Mouse (Mus musculus) limb, embryonic 15.5 days (tissue): ENCODE data around the gene Tulp4. TPM values are rescaled to one million over a fixed set of nuclear protein-coding genes. Genes with fewer than 3 reads are reported as not detected.
A peak's percentile ranks its signal among the peaks of the same experiment; 100 is the strongest.
"Not testable (repeated sequence)": the region's sequence is repeated elsewhere in the genome, so short reads cannot be mapped to it uniquely, and the experiment has no call there.

Experiments used
- ATAC-seq: fragments of 200-750 bp; cut with Nextera tagmentation; 2 replicates; pipeline ENCODE4 v1.8.0; 2017; ENCODE audit warnings: low read depth, moderate TSS enrichment; ENCODE audit not compliant: insufficient number of reproducible peaks, low FRiP score, low TSS enrichment
- H3K27ac ChIP-seq: fragments of 300-500 bp; sonication (generic); 2 replicates; pipeline ENCODE4 v1.5.1; 2015; ENCODE audit warnings: moderate library complexity, mild to moderate bottlenecking, inconsistent platforms
- H3K27me3 ChIP-seq: fragments of 300-500 bp; sonication (generic); 2 replicates; pipeline ENCODE4 v1.6.1; 2015; ENCODE audit warnings: inconsistent platforms
- H3K36me3 ChIP-seq: fragments of 300-500 bp; sonication (generic); 2 replicates; pipeline ENCODE4 v1.6.1; 2015; ENCODE audit warnings: inconsistent platforms
- H3K4me1 ChIP-seq: fragments of 300-500 bp; sonication (generic); 2 replicates; pipeline ENCODE4 v1.6.1; 2015; ENCODE audit warnings: inconsistent platforms
- H3K4me2 ChIP-seq: fragments of 300-500 bp; sonication (generic); 2 replicates; pipeline ENCODE4 v1.6.1; 2015; ENCODE audit warnings: mild to moderate bottlenecking, inconsistent platforms
- H3K4me3 ChIP-seq: fragments of 300-500 bp; sonication (generic); 2 replicates; pipeline ENCODE4 v1.5.1; 2015; ENCODE audit warnings: mild to moderate bottlenecking, inconsistent platforms
- H3K9ac ChIP-seq: fragments of 300-500 bp; sonication (generic); 2 replicates; pipeline ENCODE4 v1.6.1; 2015; ENCODE audit warnings: inconsistent platforms
- H3K9me3 ChIP-seq: fragments of 300-500 bp; sonication (generic); 2 replicates; pipeline ENCODE4 v1.6.1; 2016; ENCODE audit warnings: inconsistent platforms
- WGBS: fragments of 180-500 bp; shearing (Covaris S2); methylation state at CpG from one replicate; pipeline ENCODE4 v1.1.7; 2015; 5-methylcytosine and 5-hydroxymethylcytosine counted together
- microRNA-seq: library from miRNA; unstranded; fragments of <30 nt; microRNA quantifications from one replicate; pipeline ENCODE4, GENCODE M21; 2016
- polyA plus RNA-seq: library from polyadenylated mRNA; unstranded; fragments of >200 nt; fragmentation: Nextera tagmentation; extraction: Ambion mirVana; gene quantifications from 2 replicates; pipeline ENCODE4 v1.2.1, GENCODE M21; 2015

Gene Tulp4
- polyA plus RNA-seq, 1 experiment from 2014 or later, result 84.0 TPM

- no CpG with 5 or more reads among the region's 5 CpGs for WGBS
- 0 out of 2 replicates have a peak, but pooled peaks have one; percentile 40 for ATAC-seq
These were observed 187.6 kb downstream of the Tulp4 start for GRCm38 (mm10) chr17:6293882-6294281.

GRCm38 (mm10) chr17:6297060-6297795, 191.0 kb downstream of the Tulp4 start:
- not testable (repeated sequence) for H3K4me3 ChIP-seq, ATAC-seq, H3K9me3 ChIP-seq, H3K4me1 ChIP-seq, H3K9ac ChIP-seq, H3K27ac ChIP-seq, H3K27me3 ChIP-seq, H3K36me3 ChIP-seq, H3K4me2 ChIP-seq
- 91% methylated on average over 9 of the region's 15 CpGs for WGBS

More at GRCm38 (mm10) chr17:6293882-6294281, 187.6 kb downstream of the Tulp4 start:
- not testable (repeated sequence) for H3K4me3 ChIP-seq, H3K4me1 ChIP-seq, H3K27me3 ChIP-seq, H3K9me3 ChIP-seq, H3K4me2 ChIP-seq, H3K36me3 ChIP-seq, H3K9ac ChIP-seq, H3K27ac ChIP-seq

GRCm38 (mm10) chr17:6300190-6300863, 194.1 kb downstream of the Tulp4 start:
- H3K36me3 ChIP-seq, H3K27ac ChIP-seq, H3K4me1 ChIP-seq, H3K9ac ChIP-seq, H3K9me3 ChIP-seq, ATAC-seq, H3K4me3 ChIP-seq, H3K4me2 ChIP-seq, H3K27me3 ChIP-seq: not testable (repeated sequence)
- WGBS, result 62% methylated on average over 9 of the region's 12 CpGs

Small RNAs within 50 kb of the gene (microRNA-seq; reads per million reads assigned to microRNA genes)
- not detected for gene Gm22774

Other genes with a start within 250 kb of the Tulp4 start
- 3.0 and 3.8 TPM in 2 replicates for gene Synj2, start 165.2 kb upstream of the Tulp4 start, polyA plus RNA-seq
- 4.6 and 6.2 TPM in 2 replicates for gene Serac1, start 26.7 kb upstream of the Tulp4 start, polyA plus RNA-seq
- 156 and 167 TPM in 2 replicates for gene Gtf2h5, start 26.7 kb upstream of the Tulp4 start, polyA plus RNA-seq
- gene Tmem181a, start 150.4 kb downstream of the Tulp4 start, polyA plus RNA-seq, result 18.2 and 18.9 TPM in 2 replicates
- gene Dynlt1a, start 211.1 kb downstream of the Tulp4 start, polyA plus RNA-seq, result 11.4 and 13.1 TPM in 2 replicates